Mouse (Mus musculus): ENCODE measurements around the gene Six4.
"Not testable (repeated sequence)": the region's sequence is repeated elsewhere in the genome, so short reads cannot be mapped to it uniquely, and the experiment has no call there.

DNA sequence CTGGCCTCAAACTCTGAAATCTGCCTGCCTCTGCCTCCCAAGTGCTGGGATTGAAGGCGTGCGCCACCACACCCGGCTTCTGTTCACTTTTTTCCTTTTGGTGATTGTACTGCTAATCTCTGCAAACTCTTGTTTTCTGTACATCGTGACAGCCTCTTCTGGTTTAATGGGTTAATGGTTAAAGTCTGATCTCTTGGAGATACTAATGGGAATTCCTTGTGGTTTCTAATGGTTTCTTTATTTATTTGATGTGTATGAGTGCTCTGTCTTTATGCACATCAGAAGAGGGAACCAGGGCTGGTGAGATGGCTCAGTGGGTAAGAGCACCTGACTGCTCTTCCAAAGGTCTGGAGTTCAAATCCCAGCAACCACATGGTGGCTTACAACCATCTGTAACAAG is 31.4 kb downstream of the Six4 start:
- not testable (repeated sequence) for TF ChIP-seq MAX (IDR thresholded peaks at IDR 0.05; ENCODE audit: low read depth); E2F4 (IDR thresholded peaks at IDR 0.05; ENCODE audit: insufficient read depth); USF1 (IDR thresholded peaks at IDR 0.05; ENCODE audit: low read depth); POLR2A (IDR thresholded peaks at IDR 0.05; ENCODE audit: insufficient read length, low read depth); POLR2AphosphoS2 (IDR thresholded peaks at IDR 0.05; ENCODE audit: insufficient read length, low read depth); REST (IDR thresholded peaks at IDR 0.05; ENCODE audit: insufficient read depth, insufficient read length); TCF12 (IDR thresholded peaks at IDR 0.05; ENCODE audit: insufficient read depth, poor library complexity, severe bottlenecking)
